Mouse (Mus musculus) megakaryocyte, embryonic 14.5 days (primary cell): ENCODE measurements around the gene Pcbp2.

Source experiments
- FLI1 ChIP-seq: IDR thresholded peaks from 2 replicates; pipeline ENCODE4 v1.6.1; 2012; ENCODE audit warnings: low read length, inconsistent platforms, mixed read lengths
- GATA1 ChIP-seq: IDR thresholded peaks from 3 replicates; pipeline ENCODE4 v1.6.1; 2012; ENCODE audit warnings: mixed read lengths, low read length, inconsistent platforms, borderline replicate concordance

DNA sequence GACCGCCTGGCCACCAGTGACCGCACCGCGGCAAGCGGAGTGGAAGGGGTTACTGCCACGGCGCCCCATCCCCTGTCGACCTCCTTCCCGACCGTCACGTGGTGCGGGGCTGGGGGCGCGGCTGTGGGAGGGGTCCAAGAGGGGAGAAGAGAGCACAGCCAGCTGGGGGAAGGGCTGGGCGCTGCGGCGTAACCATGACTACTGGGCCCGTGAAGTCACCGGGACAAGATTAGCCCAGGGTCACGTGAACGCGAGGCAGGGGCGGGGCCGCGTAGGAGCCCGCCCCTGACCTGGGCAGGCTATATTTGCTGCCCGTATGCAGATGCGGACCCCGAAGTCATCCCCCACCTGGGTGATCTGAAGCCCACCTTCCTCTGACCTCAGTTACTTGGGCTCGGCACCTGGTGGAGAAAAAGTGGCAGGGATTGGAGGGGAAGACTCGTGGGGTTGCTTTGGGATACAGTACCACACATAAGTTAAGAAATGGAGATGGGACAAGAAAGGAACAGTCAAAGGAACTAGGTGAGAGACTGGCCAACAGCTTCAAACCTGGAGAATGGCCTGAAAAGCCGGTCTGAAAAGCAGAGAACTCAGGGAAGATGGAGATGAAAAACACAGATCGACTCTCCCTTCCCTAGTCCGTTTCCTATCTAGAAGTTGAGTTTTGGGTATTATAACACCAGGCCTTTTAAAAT, 40.4 kb downstream of the Pcbp2 start:
- TF ChIP-seq GATA1 (no peak), FLI1 (no peak)
